In the genomic region with DNA sequence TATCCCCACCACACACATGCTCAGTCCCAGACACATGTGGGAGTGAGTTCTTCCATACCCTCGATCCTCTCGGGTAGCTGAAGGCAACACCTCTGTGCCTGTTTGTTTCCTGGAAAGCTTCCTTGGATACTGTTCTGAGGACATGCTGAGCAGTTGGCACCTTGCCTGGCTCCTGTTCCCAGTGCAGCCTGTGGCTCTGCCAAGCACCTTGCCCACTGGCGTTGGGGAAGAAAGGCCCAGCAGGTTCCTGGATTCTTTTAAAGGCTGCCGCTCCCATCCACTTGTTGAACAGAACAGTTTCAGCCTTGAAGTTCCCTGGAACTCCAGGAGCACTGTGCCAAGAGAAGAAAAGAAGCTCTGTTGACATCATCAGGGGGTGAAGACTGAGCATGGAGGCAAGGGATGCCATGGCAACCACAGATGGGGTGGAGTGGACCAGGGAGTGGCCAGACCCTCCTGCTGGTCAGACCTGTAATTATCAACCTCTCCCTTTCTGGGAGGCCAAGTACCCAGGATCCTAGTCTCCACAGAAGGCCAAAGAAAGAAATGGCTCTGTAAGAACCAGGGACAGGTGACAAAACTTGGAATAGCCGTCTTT, we compare ENCODE assay signal across 9 mouse cellular contexts.
DNase-seq lines count a peak whose midpoint lies in the region; ATAC-seq and TF ChIP-seq lines count a peak whose summit lies in the region.
"Had no signal": no experiment of that assay in that cellular context is flagged by ENCODE, and none has a peak within 500 bp of the region (broad histone marks: within the 10 kb centered on the region; RNA-seq: fewer than 3 reads in every experiment).

No protein-coding gene starts in this region.

- H3K4me1 ChIP-seq in hindbrain, embryonic 13.5 days (replicated peaks): peaks cover 19% of the 10 kb centered on the region
- 0 out of 2 replicates have a peak, but pooled peaks cover 3% of the 10 kb centered on the region for H3K4me1 ChIP-seq in hindbrain, embryonic 11.5 days (replicated peaks; ENCODE audit: control insufficient read depth, insufficient read depth, low read length)
- no peaks in the 10 kb centered on the region for H3K4me1 ChIP-seq in stomach, postnatal 0 days (replicated peaks; ENCODE audit: control insufficient read depth, insufficient read depth)
- H3K4me1 ChIP-seq in embryonic facial prominence, embryonic 10.5 days: peaks cover 8% of the 10 kb centered on the region; the same call in 1 of the 2 replicates
- peaks cover 6% of the 10 kb centered on the region for H3K4me1 ChIP-seq in limb, embryonic 10.5 days
- H3K4me1 ChIP-seq: embryonic facial prominence, embryonic 12.5 days had no signal

- WGBS in hindbrain, embryonic 13.5 days: 51% methylated on average over 5 of the region's 5 CpGs
- WGBS in hindbrain, embryonic 11.5 days: 67% methylated on average over 5 of the region's 5 CpGs
- 74% methylated on average over 5 of the region's 5 CpGs for WGBS in stomach, postnatal 0 days
- WGBS in embryonic facial prominence, embryonic 10.5 days: 74% methylated on average over 5 of the region's 5 CpGs
- WGBS in limb, embryonic 10.5 days: 94% methylated on average over 5 of the region's 5 CpGs

- no peak for TF ChIP-seq EP300 in stomach, postnatal 0 days (optimal IDR thresholded peaks at IDR 0.05)

- DNase-seq in hindbrain, embryonic 11.5 days (ENCODE audit: low spot score): no peak
- peak; percentile 30 for DNase-seq in cerebellum, adult 11 months
- DNase-seq in frontal cortex, postnatal 25 days (ENCODE audit: low spot score in 2 of 2): peak; percentile 5 to 16
- DNase-seq in left cerebral cortex, adult 11 months (ENCODE audit: low spot score): peak; percentile 18
- DNase-seq in stomach, postnatal 0 days (ENCODE audit: low spot score): peak; percentile 30
- no peak for DNase-seq in embryonic facial prominence, embryonic 10.5 days (ENCODE audit: low spot score)
- DNase-seq in limb, embryonic 10.5 days (ENCODE audit: low spot score): no peak

- H3K4me3 ChIP-seq in hindbrain, embryonic 13.5 days: no peak overlapping the region
- no peak overlapping the region for H3K4me3 ChIP-seq in hindbrain, embryonic 11.5 days (ENCODE audit: low read depth, low read length)
- no peak overlapping the region for H3K4me3 ChIP-seq in stomach, postnatal 0 days (ENCODE audit: low read depth, low read length)
- H3K4me3 ChIP-seq in embryonic facial prominence, embryonic 10.5 days: no peak overlapping the region
- H3K4me3 ChIP-seq in limb, embryonic 10.5 days: no peak overlapping the region
- H3K4me3 ChIP-seq: embryonic facial prominence, embryonic 12.5 days had no signal

- H3K9me3 ChIP-seq in hindbrain, embryonic 13.5 days: no peaks in the 10 kb centered on the region
- H3K9me3 ChIP-seq in hindbrain, embryonic 11.5 days (ENCODE audit: control insufficient read depth, low read length): no peaks in the 10 kb centered on the region
- no peaks in the 10 kb centered on the region for H3K9me3 ChIP-seq in stomach, postnatal 0 days (ENCODE audit: control insufficient read depth, low read length)
- H3K9me3 ChIP-seq in embryonic facial prominence, embryonic 10.5 days: no peaks in the 10 kb centered on the region
- no peaks in the 10 kb centered on the region for H3K9me3 ChIP-seq in limb, embryonic 10.5 days (replicated peaks)
- H3K9me3 ChIP-seq: embryonic facial prominence, embryonic 12.5 days had no signal

- no peaks in the 10 kb centered on the region for H3K36me3 ChIP-seq in hindbrain, embryonic 13.5 days
- no peaks in the 10 kb centered on the region for H3K36me3 ChIP-seq in hindbrain, embryonic 11.5 days (ENCODE audit: control insufficient read depth, insufficient read depth, low read length)
- H3K36me3 ChIP-seq in stomach, postnatal 0 days (ENCODE audit: control insufficient read depth, insufficient read depth, low read length): no peaks in the 10 kb centered on the region
- no peaks in the 10 kb centered on the region for H3K36me3 ChIP-seq in embryonic facial prominence, embryonic 10.5 days (replicated peaks)
- H3K36me3 ChIP-seq in limb, embryonic 10.5 days: no peaks in the 10 kb centered on the region
- H3K36me3 ChIP-seq: embryonic facial prominence, embryonic 12.5 days had no signal

- H3K27me3 ChIP-seq in hindbrain, embryonic 13.5 days: 0 out of 2 replicates have a peak, but pooled peaks cover 3% of the 10 kb centered on the region
- H3K27me3 ChIP-seq in hindbrain, embryonic 11.5 days (ENCODE audit: control insufficient read depth, insufficient read depth, low read length): no peaks in the 10 kb centered on the region
- no peaks in the 10 kb centered on the region for H3K27me3 ChIP-seq in stomach, postnatal 0 days (ENCODE audit: control insufficient read depth, insufficient read depth, low read length)
- H3K27me3 ChIP-seq in embryonic facial prominence, embryonic 10.5 days (replicated peaks; ENCODE audit: low read depth, poor library complexity, severe bottlenecking): peaks cover 33% of the 10 kb centered on the region
- H3K27me3 ChIP-seq in limb, embryonic 10.5 days (ENCODE audit: low read depth, poor library complexity, severe bottlenecking): 0 out of 2 replicates have a peak, but pooled peaks cover 8% of the 10 kb centered on the region

- TF ChIP-seq CTCF in stomach, postnatal 0 days (IDR thresholded peaks at IDR 0.05; ENCODE audit: low read depth): no peak

- H3K27ac ChIP-seq in hindbrain, embryonic 13.5 days: no peak overlapping the region
- H3K27ac ChIP-seq in hindbrain, embryonic 11.5 days (ENCODE audit: low read depth, low read length): no peak overlapping the region
- no peak overlapping the region for H3K27ac ChIP-seq in stomach, postnatal 0 days (replicated peaks)
- H3K27ac ChIP-seq in embryonic facial prominence, embryonic 10.5 days (replicated peaks): no peak overlapping the region
- no peak overlapping the region for H3K27ac ChIP-seq in limb, embryonic 10.5 days
- H3K27ac ChIP-seq: embryonic facial prominence, embryonic 12.5 days had no signal

- ATAC-seq in hindbrain, embryonic 13.5 days (ENCODE audit: low FRiP score): 0 out of 2 replicates have a peak, but pooled peaks have one; percentile 52
- no peak for ATAC-seq in hindbrain, embryonic 11.5 days (ENCODE audit: low FRiP score)
- no peak; the same call in 1 of the 2 replicates for ATAC-seq in stomach, postnatal 0 days (ENCODE audit: low FRiP score, low TSS enrichment)

- no peak overlapping the region for H3K4me2 ChIP-seq in hindbrain, embryonic 13.5 days
- H3K4me2 ChIP-seq in hindbrain, embryonic 11.5 days (replicated peaks; ENCODE audit: low read depth, low read length): no peak overlapping the region
- H3K4me2 ChIP-seq in stomach, postnatal 0 days (replicated peaks; ENCODE audit: low read depth): no peak overlapping the region
- H3K4me2 ChIP-seq: embryonic facial prominence, embryonic 12.5 days had no signal

- H3K9ac ChIP-seq in hindbrain, embryonic 13.5 days: no peak overlapping the region
- no peak overlapping the region for H3K9ac ChIP-seq in hindbrain, embryonic 11.5 days (ENCODE audit: low read depth, low read length)
- H3K9ac ChIP-seq in stomach, postnatal 0 days (ENCODE audit: low read length): no peak overlapping the region
- H3K9ac ChIP-seq: embryonic facial prominence, embryonic 12.5 days had no signal

Comparison
In these comparisons a context has a peak if more than half of its experiments do, and no peak if none do; other contexts are left out.
1. DNase-seq: peak in cerebellum, adult 11 months (single experiment), frontal cortex, postnatal 25 days (2 of 2), left cerebral cortex, adult 11 months (single experiment) and stomach, postnatal 0 days (single experiment); none in hindbrain, embryonic 11.5 days (single experiment), embryonic facial prominence, embryonic 10.5 days (single experiment) and limb, embryonic 10.5 days (single experiment).